Mouse (Mus musculus) liver, embryonic 15.5 days (tissue): ENCODE measurements around the gene Olfr1129. TPM values are rescaled to one million over a fixed set of nuclear protein-coding genes. Genes with fewer than 3 reads are reported as not detected.
"Not testable (repeated sequence)": the region's sequence is repeated elsewhere in the genome, so short reads cannot be mapped to it uniquely, and the experiment has no call there.

Source experiments
- ATAC-seq: fragments of 200-750 bp; cut with Nextera tagmentation; 2 replicates; pipeline ENCODE4 v1.8.0; 2017; ENCODE audit warnings: moderate number of reproducible peaks, mild to moderate bottlenecking, moderate library complexity; ENCODE audit not compliant: insufficient read depth
- H3K27ac ChIP-seq: fragments of 300-500 bp; sonication (generic); replicated peaks from 2 replicates; pipeline ENCODE4 v1.5.1; 2015; ENCODE audit warnings: mild to moderate bottlenecking, inconsistent platforms
- H3K27me3 ChIP-seq: fragments of 300-500 bp; sonication (generic); 2 replicates; pipeline ENCODE4 v1.6.1; 2015; ENCODE audit warnings: mild to moderate bottlenecking, inconsistent platforms
- H3K36me3 ChIP-seq: fragments of 300-500 bp; sonication (generic); replicated peaks from 2 replicates; pipeline ENCODE4 v1.6.1; 2015; ENCODE audit warnings: moderate library complexity, mild to moderate bottlenecking, inconsistent platforms
- H3K4me1 ChIP-seq: fragments of 300-500 bp; sonication (generic); replicated peaks from 2 replicates; pipeline ENCODE4 v1.6.1; 2015; ENCODE audit warnings: inconsistent platforms
- H3K4me2 ChIP-seq: fragments of 300-500 bp; sonication (generic); 2 replicates; pipeline ENCODE4 v1.6.1; 2015; ENCODE audit warnings: moderate library complexity, mild to moderate bottlenecking, inconsistent platforms
- H3K4me3 ChIP-seq: fragments of 300-500 bp; sonication (generic); replicated peaks from 2 replicates; pipeline ENCODE4 v1.5.1; 2015; ENCODE audit warnings: mild to moderate bottlenecking, inconsistent platforms
- H3K9ac ChIP-seq: fragments of 300-500 bp; sonication (generic); 2 replicates; pipeline ENCODE4 v1.6.1; 2015; ENCODE audit warnings: moderate library complexity, mild to moderate bottlenecking, inconsistent platforms
- H3K9me3 ChIP-seq: fragments of 300-500 bp; sonication (generic); replicated peaks from 2 replicates; pipeline ENCODE4 v1.6.1; 2016; ENCODE audit warnings: inconsistent platforms
- WGBS: fragments of 180-500 bp; shearing (Covaris S2); methylation state at CpG from one replicate; pipeline ENCODE4 v1.1.7; 2015; ENCODE audit warnings: mixed read lengths; ENCODE audit not compliant: insufficient replicate concordance; 5-methylcytosine and 5-hydroxymethylcytosine counted together
- polyA plus RNA-seq: library from polyadenylated mRNA; unstranded; fragments of >200 nt; fragmentation: Nextera tagmentation; extraction: Ambion mirVana; gene quantifications from 2 replicates; pipeline ENCODE4 v1.2.1, GENCODE M21; 2015

Gene Olfr1129
- not detected in 2 replicates for polyA plus RNA-seq

- not testable (repeated sequence) for ATAC-seq, H3K4me3 ChIP-seq, H3K9ac ChIP-seq, H3K27me3 ChIP-seq, H3K4me2 ChIP-seq, H3K4me1 ChIP-seq, H3K9me3 ChIP-seq, H3K36me3 ChIP-seq, H3K27ac ChIP-seq
- 44% methylated on average over 1 of the region's 1 CpGs for WGBS
Observed at GRCm38 (mm10) chr2:87573602-87574001, at the start of gene Olfr1129. TSS of gene Olfr1129 (plus strand) at chr2:87573902.

- not testable (repeated sequence) for H3K4me2 ChIP-seq, H3K36me3 ChIP-seq, H3K9me3 ChIP-seq, H3K27me3 ChIP-seq, H3K27ac ChIP-seq, H3K4me3 ChIP-seq, ATAC-seq, H3K9ac ChIP-seq, H3K4me1 ChIP-seq
- 33% methylated on average over 39 of the region's 39 CpGs for WGBS
Observed at GRCm38 (mm10) chr2:87525899-87526616, 47.6 kb upstream of the Olfr1129 start.

GRCm38 (mm10) chr2:87531496-87531895, 42.2 kb upstream of the Olfr1129 start, which contains the start of gene Olfr153:
TSS of gene Olfr153 (plus strand) at chr2:87531796.
- no peak for ATAC-seq

GRCm38 (mm10) chr2:87534826-87535225, 38.9 kb upstream of the Olfr1129 start:
- Histone ChIP-seq H3K9ac (no peak overlapping the region), H3K27ac (no peak overlapping the region), H3K4me2 (no peak overlapping the region), H3K4me1 (no peaks in the 10 kb centered on the region), H3K36me3 (no peaks in the 10 kb centered on the region), H3K9me3 (no peaks in the 10 kb centered on the region), H3K27me3 (no peaks in the 10 kb centered on the region), H3K4me3 (no peak overlapping the region)
- ATAC-seq = no peak
- WGBS = 51% methylated on average over 2 of the region's 2 CpGs

More at GRCm38 (mm10) chr2:87531496-87531895, 42.2 kb upstream of the Olfr1129 start, which contains the start of gene Olfr153:
- no peaks in the 10 kb centered on the region for H3K27me3 ChIP-seq
- H3K9me3 ChIP-seq = no peaks in the 10 kb centered on the region
- H3K4me3 ChIP-seq = no peak within 1 kb of the TSS
- no peak within 1 kb of the TSS for H3K9ac ChIP-seq
- no peak within 1 kb of the TSS for H3K27ac ChIP-seq
- H3K4me2 ChIP-seq = no peak within 1 kb of the TSS
- no peaks in the 10 kb centered on the region for H3K4me1 ChIP-seq
- no peaks in the 10 kb centered on the region for H3K36me3 ChIP-seq

- WGBS = 56% methylated on average over 1 of the region's 1 CpGs
- ATAC-seq = no peak
Observed at GRCm38 (mm10) chr2:87545442-87545841, 28.3 kb upstream of the Olfr1129 start, which contains the start of gene Olfr1128. TSS of gene Olfr1128 (minus strand) at chr2:87545542.

GRCm38 (mm10) chr2:87605912-87606311, 32.2 kb downstream of the Olfr1129 start, which contains the start of gene Olfr1130:
TSS of gene Olfr1130 (plus strand) at chr2:87606212.
- H3K4me1 ChIP-seq, H3K9me3 ChIP-seq, H3K9ac ChIP-seq, ATAC-seq, H3K4me3 ChIP-seq, H3K27me3 ChIP-seq, H3K4me2 ChIP-seq, H3K36me3 ChIP-seq, H3K27ac ChIP-seq: not testable (repeated sequence)

More at GRCm38 (mm10) chr2:87545442-87545841, 28.3 kb upstream of the Olfr1129 start, which contains the start of gene Olfr1128:
- no peaks in the 10 kb centered on the region for H3K4me1 ChIP-seq
- H3K9ac ChIP-seq = no peak within 1 kb of the TSS
- H3K36me3 ChIP-seq = no peaks in the 10 kb centered on the region
- H3K4me3 ChIP-seq = no peak within 1 kb of the TSS
- H3K4me2 ChIP-seq = no peak within 1 kb of the TSS
- H3K9me3 ChIP-seq = no peaks in the 10 kb centered on the region
- no peaks in the 10 kb centered on the region for H3K27me3 ChIP-seq
- no peak within 1 kb of the TSS for H3K27ac ChIP-seq

- Histone ChIP-seq H3K36me3 (no peaks in the 10 kb centered on the region), H3K4me2 (no peak within 1 kb of the TSS), H3K9me3 (no peaks in the 10 kb centered on the region), H3K4me3 (no peak within 1 kb of the TSS), H3K9ac (no peak within 1 kb of the TSS), H3K27ac (no peak within 1 kb of the TSS), H3K27me3 (no peaks in the 10 kb centered on the region), H3K4me1 (no peaks in the 10 kb centered on the region)
- 41% methylated on average over 3 of the region's 3 CpGs for WGBS
- ATAC-seq = no peak
Observed at GRCm38 (mm10) chr2:87626804-87627203, 53.1 kb downstream of the Olfr1129 start, which contains the start of gene Olfr1131. TSS of gene Olfr1131 (plus strand) at chr2:87627104.

Other genes starting within 250 kb of the Olfr1129 start
- not detected in 2 replicates for gene Olfr1120, start 219.1 kb upstream of the Olfr1129 start, polyA plus RNA-seq
- gene Olfr1121, start 204.0 kb upstream of the Olfr1129 start, polyA plus RNA-seq = not detected in 2 replicates
- not detected in 2 replicates for gene Olfr1122, start 188.1 kb upstream of the Olfr1129 start, polyA plus RNA-seq
- not detected in 2 replicates for gene Olfr1123, start 157.3 kb upstream of the Olfr1129 start, polyA plus RNA-seq
- gene Olfr1124, start 143.6 kb upstream of the Olfr1129 start, polyA plus RNA-seq = not detected in 2 replicates
- gene Olfr1126, start 119.9 kb upstream of the Olfr1129 start, polyA plus RNA-seq = not detected in 2 replicates
- gene Pramel7, start 76.8 kb upstream of the Olfr1129 start, polyA plus RNA-seq = not detected in 2 replicates
- gene Pramel6, start 67.3 kb upstream of the Olfr1129 start, polyA plus RNA-seq = not detected in 2 replicates
- gene Olfr153, start 42.1 kb upstream of the Olfr1129 start, polyA plus RNA-seq = not detected in 2 replicates
- not detected in 2 replicates for gene Olfr1128, start 28.4 kb upstream of the Olfr1129 start, polyA plus RNA-seq
- gene Olfr1130, start 32.3 kb downstream of the Olfr1129 start, polyA plus RNA-seq = not detected in 2 replicates
- not detected in 2 replicates for gene Olfr1131, start 53.2 kb downstream of the Olfr1129 start, polyA plus RNA-seq
- not detected in 2 replicates for gene Olfr1132, start 63.6 kb downstream of the Olfr1129 start, polyA plus RNA-seq
- gene Olfr1133, start 73.5 kb downstream of the Olfr1129 start, polyA plus RNA-seq = not detected in 2 replicates
- not detected in 2 replicates for gene Olfr1134, start 84.6 kb downstream of the Olfr1129 start, polyA plus RNA-seq
- not detected in 2 replicates for gene Olfr1135, start 99.8 kb downstream of the Olfr1129 start, polyA plus RNA-seq
- gene Olfr1136, start 120.0 kb downstream of the Olfr1129 start, polyA plus RNA-seq = not detected in 2 replicates
- not detected in 2 replicates for gene Olfr1137, start 139.3 kb downstream of the Olfr1129 start, polyA plus RNA-seq
- gene Olfr1138, start 166.1 kb downstream of the Olfr1129 start, polyA plus RNA-seq = not detected in 2 replicates
- gene Olfr1140, start 169.8 kb downstream of the Olfr1129 start, polyA plus RNA-seq = not detected in 2 replicates
- gene Olfr1141, start 180.1 kb downstream of the Olfr1129 start, polyA plus RNA-seq = not detected in 2 replicates
- gene Olfr152, start 205.6 kb downstream of the Olfr1129 start, polyA plus RNA-seq = not detected in 2 replicates
- gene Olfr1143, start 226.7 kb downstream of the Olfr1129 start, polyA plus RNA-seq = not detected in 2 replicates
- gene Olfr1145, start 235.9 kb downstream of the Olfr1129 start, polyA plus RNA-seq = not detected in 2 replicates